Mouse (Mus musculus) neural tube, embryonic 12.5 days (tissue): ENCODE data around the gene Timm10b. TPM values are rescaled to one million over a fixed set of nuclear protein-coding genes. Genes with fewer than 3 reads are reported as not detected.
A peak's percentile ranks its signal among the peaks of the same experiment; 100 is the strongest.

Source experiments
- ATAC-seq: fragments of 200-750 bp; cut with Nextera tagmentation; 2 replicates; pipeline ENCODE4 v1.8.0; 2017; ENCODE audit warnings: low read depth, mild to moderate bottlenecking, moderate TSS enrichment, moderate library complexity; ENCODE audit not compliant: low FRiP score
- H3K27ac ChIP-seq: fragments of 300-500 bp; sonication (generic); 2 replicates; pipeline ENCODE4 v1.5.1; 2016
- H3K27me3 ChIP-seq: fragments of 300-500 bp; sonication (generic); replicated peaks from 2 replicates; pipeline ENCODE4 v1.6.1; 2016; ENCODE audit warnings: mild to moderate bottlenecking
- H3K36me3 ChIP-seq: fragments of 300-500 bp; sonication (generic); 2 replicates; pipeline ENCODE4 v1.6.1; 2016; ENCODE audit warnings: mild to moderate bottlenecking
- H3K4me1 ChIP-seq: fragments of 300-500 bp; sonication (generic); 2 replicates; pipeline ENCODE4 v1.6.1; 2016
- H3K4me2 ChIP-seq: fragments of 300-500 bp; sonication (generic); replicated peaks from 2 replicates; pipeline ENCODE4 v1.6.1; 2016; ENCODE audit warnings: mild to moderate bottlenecking
- H3K4me3 ChIP-seq: fragments of 300-500 bp; sonication (generic); 2 replicates; pipeline ENCODE4 v1.5.1; 2016
- H3K9ac ChIP-seq: fragments of 300-500 bp; sonication (generic); 2 replicates; pipeline ENCODE4 v1.6.1; 2016; ENCODE audit warnings: mild to moderate bottlenecking
- H3K9me3 ChIP-seq: fragments of 300-500 bp; sonication (generic); 2 replicates; pipeline ENCODE4 v1.6.1; 2016; ENCODE audit warnings: mild to moderate bottlenecking
- WGBS: fragments of 180-500 bp; shearing (Covaris S2); methylation state at CpG from one replicate; pipeline ENCODE4 v1.1.7; 2016; 5-methylcytosine and 5-hydroxymethylcytosine counted together
- polyA plus RNA-seq: library from polyadenylated mRNA; unstranded; fragments of >200 nt; fragmentation: Nextera tagmentation; extraction: Ambion mirVana; gene quantifications from 2 replicates; pipeline ENCODE4 v1.2.1, GENCODE M21; 2016

Gene Timm10b
- polyA plus RNA-seq, 1 experiment from 2014 or later: 160 TPM

DNA sequence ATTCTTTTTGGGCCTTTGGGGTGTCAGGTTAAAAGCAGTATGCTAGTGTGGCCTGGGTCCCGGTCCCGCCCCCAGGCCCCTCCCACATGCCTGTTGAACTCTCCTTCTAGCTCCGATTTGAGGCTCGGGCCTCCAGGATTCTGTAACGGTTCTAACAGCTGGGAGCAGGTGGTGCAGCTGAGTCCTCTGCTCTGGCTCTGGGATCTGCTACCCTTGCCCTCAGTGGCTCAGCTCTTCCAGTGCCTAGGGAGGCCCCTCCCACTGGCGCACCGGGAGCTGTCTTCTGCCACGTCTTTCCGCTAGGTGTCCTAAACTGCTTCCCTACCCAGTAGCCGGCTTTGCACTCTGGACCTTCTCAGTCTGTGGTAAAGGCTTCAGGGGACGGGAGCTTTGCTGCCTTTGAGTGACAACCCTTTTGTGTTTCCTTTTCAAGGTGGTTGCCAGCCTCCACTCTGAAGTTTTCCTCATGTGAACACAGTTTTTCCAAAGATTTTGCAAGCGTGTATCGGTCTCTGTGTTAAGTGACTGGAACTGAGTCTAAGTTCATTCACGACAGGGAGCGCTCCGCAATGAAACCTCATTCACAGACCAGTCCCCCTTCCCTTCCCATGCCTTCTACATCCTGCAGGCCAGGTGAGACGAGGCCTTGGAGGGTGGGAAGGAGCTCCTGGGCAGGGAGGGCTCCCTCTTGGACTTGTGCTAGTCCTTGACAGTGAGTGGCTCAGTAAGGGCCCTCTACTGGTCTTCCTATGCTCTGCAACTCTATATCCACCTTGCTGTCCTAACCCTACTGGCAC, 11.0 kb downstream of the Timm10b start, which contains the start of gene Dnhd1:
TSS of gene Dnhd1 (plus strand) at position 189 of the 797 bp plus-strand sequence.
- Histone ChIP-seq H3K4me1 (peaks cover 10% of the 10 kb centered on the region), H3K4me2 (peak within 1 kb of the TSS; percentile 72), H3K9ac (0 out of 2 replicates have a peak within 1 kb of the TSS, but pooled peaks have one; percentile 18), H3K4me3 (peak within 1 kb of the TSS; percentile 28), H3K27me3 (no peaks in the 10 kb centered on the region), H3K9me3 (no peaks in the 10 kb centered on the region), H3K27ac (no peak within 1 kb of the TSS), H3K36me3 (no peaks in the 10 kb centered on the region)
- ATAC-seq: peak; percentile 95
- WGBS: 4% methylated on average over 17 of the region's 17 CpGs

GRCm38 (mm10) chr7:105685541-105686197, 45.8 kb downstream of the Timm10b start:
- Histone ChIP-seq H3K36me3 (no peaks in the 10 kb centered on the region), H3K4me1 (no peaks in the 10 kb centered on the region), H3K4me3 (no peak overlapping the region), H3K9me3 (no peaks in the 10 kb centered on the region), H3K4me2 (peak overlapping the region; percentile 38), H3K27me3 (no peaks in the 10 kb centered on the region), H3K9ac (0 out of 2 replicates have a peak overlapping the region, but pooled peaks have one; percentile 29), H3K27ac (no peak overlapping the region)
- WGBS: 21% methylated on average over 13 of the region's 13 CpGs
- peak; percentile 50; the same call in 1 of the 2 replicates for ATAC-seq

GRCm38 (mm10) chr7:105690875-105691274, 51.0 kb downstream of the Timm10b start:
- H3K9ac ChIP-seq: no peak overlapping the region
- no peak overlapping the region for H3K4me2 ChIP-seq
- no peaks in the 10 kb centered on the region for H3K27me3 ChIP-seq
- H3K27ac ChIP-seq: no peak overlapping the region
- H3K4me3 ChIP-seq: no peak overlapping the region
- no peak for ATAC-seq
- 82% methylated on average over 1 of the region's 1 CpGs for WGBS
- H3K4me1 ChIP-seq: no peaks in the 10 kb centered on the region
- H3K9me3 ChIP-seq: no peaks in the 10 kb centered on the region
- no peaks in the 10 kb centered on the region for H3K36me3 ChIP-seq

Other genes with a start within 250 kb of the Timm10b start
- gene Fam160a2, start 240.0 kb upstream of the Timm10b start, polyA plus RNA-seq: 40.6 and 41.7 TPM in 2 replicates
- gene Cnga4, start 235.5 kb upstream of the Timm10b start, polyA plus RNA-seq: 0.08 and 0.15 TPM in 2 replicates
- 0.22 and 0.68 TPM in 2 replicates for gene Cckbr, start 214.3 kb upstream of the Timm10b start, polyA plus RNA-seq
- gene Cavin3, start 157.8 kb upstream of the Timm10b start, polyA plus RNA-seq: 29.2 and 29.3 TPM in 2 replicates
- 53.8 and 56.6 TPM in 2 replicates for gene Smpd1, start 85.7 kb upstream of the Timm10b start, polyA plus RNA-seq
- 185 TPM in 2 replicates for gene Apbb1, start 58.4 kb upstream of the Timm10b start, polyA plus RNA-seq
- gene Hpx, start 39.9 kb upstream of the Timm10b start, polyA plus RNA-seq: 0.23 and 0.38 TPM in 2 replicates
- gene Trim3, start 6.5 kb upstream of the Timm10b start, polyA plus RNA-seq: 64.4 and 74.5 TPM in 2 replicates
- 76.9 and 77.5 TPM in 2 replicates for gene Arfip2, start 360 bp downstream of the Timm10b start, polyA plus RNA-seq
- 15.5 and 16.6 TPM in 2 replicates for gene Gm45799, start 496 bp downstream of the Timm10b start, polyA plus RNA-seq
- gene Dnhd1, start 10.8 kb downstream of the Timm10b start, polyA plus RNA-seq: 1.4 and 1.5 TPM in 2 replicates
- 220 and 230 TPM in 2 replicates for gene Ilk, start 96.5 kb downstream of the Timm10b start, polyA plus RNA-seq
- 31.4 and 32.3 TPM in 2 replicates for gene Rrp8, start 97.3 kb downstream of the Timm10b start, polyA plus RNA-seq
- 165 and 171 TPM in 2 replicates for gene Taf10, start 104.3 kb downstream of the Timm10b start, polyA plus RNA-seq
- gene Tpp1, start 112.2 kb downstream of the Timm10b start, polyA plus RNA-seq: 37.4 and 40.3 TPM in 2 replicates
- gene Dchs1, start 147.6 kb downstream of the Timm10b start, polyA plus RNA-seq: 20.4 and 20.6 TPM in 2 replicates
- gene Mrpl17, start 171.0 kb downstream of the Timm10b start, polyA plus RNA-seq: 219 and 238 TPM in 2 replicates